Mouse (Mus musculus) retina, postnatal 7 days (tissue): ENCODE results near the gene Smim5.
A peak's percentile ranks its signal among the peaks of the same experiment; 100 is the strongest.

Experiments
- DNase-seq: peaks from one replicate; pipeline ENCODE4 v3.0.0-alpha.2; 2012; ENCODE audit warnings: low read depth, low spot score

The Smim5 gene

DNA sequence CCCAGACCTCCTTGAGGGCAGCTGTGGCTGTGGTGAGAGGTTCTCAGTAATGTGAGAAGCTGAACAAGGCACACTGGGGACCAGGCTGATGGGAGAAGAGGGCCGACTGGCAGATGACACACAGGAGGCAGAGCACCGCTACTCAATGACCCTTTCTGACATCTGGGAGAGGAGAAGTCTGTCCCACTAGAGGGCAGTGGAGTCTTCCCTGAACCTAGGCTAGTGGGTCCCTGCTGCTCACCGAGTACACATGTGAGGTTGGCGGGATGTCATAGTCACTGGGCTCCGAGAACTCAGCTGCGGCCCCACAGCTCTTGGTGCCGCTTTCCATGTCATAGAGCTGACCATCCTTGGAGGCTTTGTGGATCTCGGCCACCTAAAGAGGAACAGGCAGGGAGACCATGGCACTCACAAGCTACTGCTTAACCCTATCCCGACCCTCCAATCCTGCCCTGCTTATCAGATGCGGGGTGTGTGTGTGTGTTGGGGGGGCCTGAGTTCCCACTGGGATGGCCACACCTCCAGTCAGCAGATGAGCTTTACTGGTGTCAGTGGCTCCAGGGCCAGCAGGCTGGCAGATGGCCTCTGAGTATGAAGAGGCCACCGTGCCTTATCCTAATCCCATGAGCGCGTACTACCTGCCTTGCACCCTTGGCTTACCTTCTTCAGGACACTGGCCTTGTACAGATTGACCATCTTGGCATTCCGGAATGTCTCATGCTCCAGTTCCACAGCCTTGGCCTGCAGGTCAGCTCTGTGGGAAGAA, 4.8 kb upstream of the Smim5 start:
- DNase-seq, result peak; percentile 55

DNA sequence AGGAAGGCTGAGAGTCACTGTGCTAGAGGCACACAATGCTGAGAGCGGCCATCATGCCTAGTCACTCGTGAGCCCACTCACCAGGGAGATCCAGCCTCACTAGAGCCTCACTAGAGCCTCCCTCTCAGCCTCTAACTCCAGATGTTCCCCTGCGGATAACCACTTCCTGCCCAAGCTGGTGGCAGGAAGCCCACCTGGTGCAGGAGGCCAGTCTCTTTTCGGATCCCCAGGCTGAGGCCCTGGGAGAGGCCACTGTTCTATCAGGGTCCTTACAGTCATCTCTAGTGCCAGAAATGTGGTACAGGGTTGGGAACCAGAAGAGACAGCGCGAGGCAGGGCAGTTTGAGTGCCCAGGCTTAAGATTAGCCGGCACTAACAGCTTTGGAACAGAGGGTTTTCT, 1.3 kb upstream of the Smim5 start:
- DNase-seq, result no peak

- no peak for DNase-seq
Measured at GRCm38 (mm10) chr11:115898886-115899285, 880 bp upstream of the Smim5 start.

GRCm38 (mm10) chr11:115900561-115901337, 983 bp downstream of the Smim5 start:
- DNase-seq, result no peak

DNA sequence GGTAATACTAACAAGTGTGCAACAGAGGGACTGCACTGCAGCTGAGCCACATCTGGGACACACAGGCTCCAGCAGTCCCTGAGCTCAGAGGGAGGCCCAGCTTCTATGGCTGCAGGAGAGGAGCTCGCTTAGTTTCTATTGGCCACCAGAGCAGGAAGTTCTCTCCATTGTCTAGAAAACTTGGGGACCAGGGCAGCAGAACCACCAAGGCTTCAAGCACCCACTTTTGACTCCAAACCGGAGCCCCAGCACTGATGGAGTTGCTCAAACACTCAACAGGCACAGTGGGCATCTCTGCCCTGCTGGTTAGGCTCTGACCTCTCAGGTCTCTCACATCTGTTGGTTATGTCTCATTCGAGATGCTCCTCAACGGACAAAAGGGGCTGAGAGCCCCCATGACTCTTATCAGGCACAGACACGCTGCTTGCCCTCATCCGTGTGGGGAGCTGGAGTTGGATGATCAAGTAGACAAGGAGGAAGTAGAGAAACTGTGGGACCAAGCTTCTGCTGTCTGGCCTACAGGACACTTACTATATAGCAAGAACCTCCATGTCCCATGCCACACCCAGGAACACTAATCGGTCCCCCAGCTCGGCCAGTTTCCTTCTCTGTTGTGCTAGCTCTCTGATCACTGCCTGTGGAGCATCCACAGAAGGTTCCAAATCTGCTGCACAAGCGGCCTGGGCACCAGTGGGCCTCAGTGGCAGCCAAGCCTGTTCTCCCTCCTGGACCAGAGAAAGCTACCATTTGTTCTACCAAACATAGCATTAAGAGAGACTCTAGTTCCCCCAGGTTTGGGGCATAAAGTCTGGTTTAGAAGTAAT, 1.8 kb downstream of the Smim5 start:
- DNase-seq, result no peak

GRCm38 (mm10) chr11:115902177-115902576, 2.4 kb downstream of the Smim5 start:
- no peak for DNase-seq

DNA sequence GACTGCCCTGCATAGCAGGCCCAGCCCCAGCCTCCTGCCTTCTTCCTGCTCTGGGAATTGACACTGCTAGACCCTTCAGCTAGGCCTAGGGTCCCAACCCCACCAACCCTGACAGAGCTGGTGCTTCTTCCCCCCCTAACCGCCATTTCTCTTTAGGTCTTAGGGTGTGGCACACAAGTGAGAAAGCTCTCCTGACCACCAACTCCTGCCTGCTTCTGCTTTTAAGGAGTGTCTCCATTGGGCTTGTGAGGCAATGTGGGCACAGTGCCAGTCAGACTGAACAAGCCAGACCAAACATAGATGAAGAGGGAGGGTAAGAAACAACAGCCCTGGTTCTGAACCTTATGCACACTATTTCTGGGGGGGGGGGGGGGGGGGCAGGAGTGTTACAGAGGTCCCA, 3.1 kb downstream of the Smim5 start:
- no peak for DNase-seq

- no peak for DNase-seq
Measured at GRCm38 (mm10) chr11:115903384-115904230, 3.8 kb downstream of the Smim5 start.

- DNase-seq, result no peak
Measured at GRCm38 (mm10) chr11:115904231-115904955, 4.6 kb downstream of the Smim5 start.

GRCm38 (mm10) chr11:115904956-115905790, 5.4 kb downstream of the Smim5 start:
- DNase-seq, result no peak

DNA sequence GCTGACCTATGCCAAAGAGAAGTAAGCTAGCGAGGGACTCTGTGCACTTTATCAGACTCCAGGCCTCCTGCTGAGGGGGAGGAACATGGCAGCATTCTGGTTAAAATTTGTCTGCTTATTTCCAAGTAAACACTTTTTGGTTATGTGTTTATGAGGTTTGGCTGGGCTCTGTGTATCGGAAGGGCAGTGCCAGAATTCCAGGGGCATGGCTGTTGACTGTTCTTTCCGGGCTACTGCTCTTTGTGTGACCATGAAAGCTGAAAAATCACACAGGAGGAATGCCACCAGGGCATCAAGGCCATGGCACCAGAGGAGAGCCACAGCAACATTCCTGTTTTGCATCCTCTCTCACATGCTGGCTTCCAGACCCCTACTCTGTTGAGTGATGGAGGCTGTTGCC, 6.3 kb downstream of the Smim5 start:
- no peak for DNase-seq

- peak; percentile 43 for DNase-seq
Measured at GRCm38 (mm10) chr11:115906521-115906920, 6.8 kb downstream of the Smim5 start.

GRCm38 (mm10) chr11:115911134-115911561, 11.4 kb downstream of the Smim5 start:
- DNase-seq, result no peak

DNA sequence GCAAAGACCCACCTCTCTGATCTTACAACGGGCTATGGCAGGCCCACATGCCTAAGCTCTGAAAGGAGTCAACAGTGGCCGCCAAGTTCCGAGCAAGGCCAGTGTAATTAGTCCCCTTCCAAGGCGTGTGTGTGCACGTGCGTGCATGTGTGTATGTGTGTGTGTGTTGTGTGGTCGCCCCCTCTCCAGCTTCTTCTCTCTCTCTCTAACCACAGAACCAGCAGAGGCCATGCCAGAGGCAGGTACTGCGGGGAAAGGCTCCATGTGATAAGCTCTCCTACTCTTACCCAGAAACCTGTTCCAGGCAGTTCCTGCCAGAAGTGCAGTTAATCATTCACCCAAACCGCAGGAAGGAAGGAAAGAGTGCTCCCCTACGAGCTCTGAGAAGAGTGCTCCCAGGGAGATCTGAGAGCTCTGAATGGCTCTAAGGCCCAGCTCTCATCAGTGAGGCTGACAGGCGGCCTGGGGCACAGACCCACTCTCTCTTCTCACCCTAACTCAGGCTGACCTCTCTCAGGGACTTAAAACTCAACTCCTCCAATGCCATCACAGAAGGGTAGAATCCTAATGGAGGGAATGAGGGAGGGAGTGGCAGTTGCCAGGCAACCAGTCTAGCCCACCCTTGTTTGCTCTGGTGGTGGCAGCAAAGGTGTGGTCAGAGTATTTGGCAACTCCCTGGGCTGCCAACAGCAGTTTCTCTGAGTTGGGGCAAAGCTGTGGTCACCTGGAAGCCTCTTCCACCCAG, 12.0 kb downstream of the Smim5 start, which contains the start of gene Smim6:
Gene Smim6, plus strand, starts transcription at position 386 of the 745 bp plus-strand sequence.
- no peak for DNase-seq

DNA sequence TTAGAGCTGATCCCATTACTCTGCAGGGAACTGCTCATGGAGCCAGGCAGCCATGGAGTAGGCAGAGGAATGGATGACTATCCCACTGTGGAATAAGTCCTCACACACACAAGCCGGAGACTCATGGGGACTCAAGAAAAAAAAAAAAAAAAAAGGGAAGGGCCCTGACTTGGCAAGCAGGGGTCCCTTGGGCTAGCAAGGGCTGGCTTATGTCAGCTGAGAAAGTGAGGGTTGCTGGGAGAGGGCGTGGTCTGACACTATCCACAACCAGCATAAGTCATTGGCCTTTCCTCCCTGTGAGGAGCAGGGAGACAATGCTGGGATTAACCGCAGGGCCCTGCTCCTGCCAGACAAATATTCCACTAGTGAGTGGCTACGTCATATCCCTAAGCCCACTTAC, 16.8 kb downstream of the Smim5 start:
- DNase-seq, result no peak

DNA sequence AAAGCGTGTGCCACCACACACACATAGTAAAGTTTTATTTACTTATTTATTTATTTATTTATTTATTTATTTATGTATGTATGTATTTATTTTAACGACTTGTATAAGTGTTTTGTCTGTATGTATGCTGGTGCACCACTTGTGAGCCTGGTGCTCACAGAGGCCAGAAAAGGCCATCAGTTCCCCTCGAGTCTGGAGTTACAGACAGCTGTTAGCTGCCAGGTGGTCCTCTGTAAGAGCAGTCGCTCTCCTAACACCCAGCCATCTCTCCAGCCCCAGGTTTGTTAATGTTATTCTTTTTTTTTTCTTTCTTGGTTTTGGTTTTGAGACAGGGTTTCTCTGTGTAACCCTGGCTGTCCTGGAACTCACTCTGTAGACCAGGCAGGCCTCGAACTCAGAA, 18.9 kb downstream of the Smim5 start:
- DNase-seq, result no peak

GRCm38 (mm10) chr11:115919073-115919472, 19.3 kb downstream of the Smim5 start:
- DNase-seq, result no peak

- no peak for DNase-seq
Measured at GRCm38 (mm10) chr11:115920110-115920818, 20.5 kb downstream of the Smim5 start.
